Mouse (Mus musculus) CD4-positive helper T cell, adult 2 months (primary cell): ENCODE measurements around the gene Bex1.
"Not testable (repeated sequence)": the region's sequence is repeated elsewhere in the genome, so short reads cannot be mapped to it uniquely, and the experiment has no call there.

Experiments
- DNase-seq: peaks from one replicate; pipeline ENCODE4 v3.0.0-alpha.2; 2012; ENCODE audit warnings: low read depth, missing footprints, low spot score

The Bex1 gene

GRCm38 (mm10) chrX:136214729-136215677 lies at the start of gene Bex1, which contains the start of gene Tceal7:
TSS of gene Bex1 (minus strand) at chrX:136215513.
TSS of gene Tceal7 (plus strand) at chrX:136214779.
- DNase-seq: not testable (repeated sequence)

- no peak for DNase-seq
Measured at GRCm38 (mm10) chrX:136252023-136252729, 36.9 kb upstream of the Bex1 start.

GRCm38 (mm10) chrX:136249671-136250070 lies 34.4 kb upstream of the Bex1 start:
- no peak for DNase-seq

GRCm38 (mm10) chrX:136248811-136249210 lies 33.5 kb upstream of the Bex1 start:
- DNase-seq: no peak

GRCm38 (mm10) chrX:136245521-136246071 lies 30.3 kb upstream of the Bex1 start:
- peak; percentile 25 for DNase-seq

- DNase-seq: peak; percentile 79
Measured at GRCm38 (mm10) chrX:136244574-136245229, 29.4 kb upstream of the Bex1 start, which contains the start of gene Tceal9. TSS of gene Tceal9 (plus strand) at chrX:136245079.

GRCm38 (mm10) chrX:136243181-136243580 lies 27.9 kb upstream of the Bex1 start:
- no peak for DNase-seq

- peak; percentile 12 for DNase-seq
Measured at GRCm38 (mm10) chrX:136238118-136238517, 22.8 kb upstream of the Bex1 start.

GRCm38 (mm10) chrX:136227768-136228167 lies 12.5 kb upstream of the Bex1 start:
- DNase-seq: no peak

GRCm38 (mm10) chrX:136223714-136224113 lies 8.4 kb upstream of the Bex1 start:
- no peak for DNase-seq

GRCm38 (mm10) chrX:136216303-136216702 lies 990 bp upstream of the Bex1 start:
- no peak for DNase-seq

GRCm38 (mm10) chrX:136213396-136213795 lies 1.9 kb downstream of the Bex1 start:
- no peak for DNase-seq

- no peak for DNase-seq
Measured at GRCm38 (mm10) chrX:136204406-136204805, 10.9 kb downstream of the Bex1 start.

- no peak for DNase-seq
Measured at GRCm38 (mm10) chrX:136203664-136204066, 11.6 kb downstream of the Bex1 start, which contains the start of gene Tceal5. TSS of gene Tceal5 (minus strand) at chrX:136203876.

GRCm38 (mm10) chrX:136203257-136203656 lies 12.1 kb downstream of the Bex1 start:
- DNase-seq: no peak

GRCm38 (mm10) chrX:136196873-136197272 lies 18.4 kb downstream of the Bex1 start:
- DNase-seq: peak; percentile 4

GRCm38 (mm10) chrX:136195193-136195944 lies 19.9 kb downstream of the Bex1 start:
- no peak for DNase-seq

GRCm38 (mm10) chrX:136183107-136183506 lies 32.2 kb downstream of the Bex1 start:
- DNase-seq: no peak

- DNase-seq: no peak
Measured at GRCm38 (mm10) chrX:136180897-136181553, 34.3 kb downstream of the Bex1 start.

- DNase-seq: no peak
Measured at GRCm38 (mm10) chrX:136172786-136173185, 42.5 kb downstream of the Bex1 start.
